Mouse (Mus musculus) right cerebral cortex, postnatal 4 days (tissue): ENCODE results near the gene Hadh.

Experiments used
- DNase-seq: peaks from one replicate; pipeline ENCODE4 v3.0.0-alpha.2; 2022

Hadh gene

GRCm38 (mm10) chr3:131270381-131270780 lies 1.5 kb downstream of the Hadh start:
- DNase-seq, result no peak

GRCm38 (mm10) chr3:131266366-131267050 lies 5.4 kb downstream of the Hadh start:
- no peak for DNase-seq

- no peak for DNase-seq
Measured at GRCm38 (mm10) chr3:131265516-131265915, 6.4 kb downstream of the Hadh start.

GRCm38 (mm10) chr3:131263766-131264486 lies 8.0 kb downstream of the Hadh start:
- no peak for DNase-seq

- DNase-seq, result no peak
Measured at GRCm38 (mm10) chr3:131260418-131260817, 11.5 kb downstream of the Hadh start.

GRCm38 (mm10) chr3:131259392-131259965 lies 12.4 kb downstream of the Hadh start:
- no peak for DNase-seq

GRCm38 (mm10) chr3:131258921-131259320 lies 13.0 kb downstream of the Hadh start:
- DNase-seq, result no peak

GRCm38 (mm10) chr3:131255399-131255981 lies 16.4 kb downstream of the Hadh start:
- no peak for DNase-seq

- no peak for DNase-seq
Measured at GRCm38 (mm10) chr3:131254991-131255390, 16.9 kb downstream of the Hadh start.

- DNase-seq, result no peak
Measured at GRCm38 (mm10) chr3:131251601-131252000, 20.3 kb downstream of the Hadh start.

GRCm38 (mm10) chr3:131250978-131251377 lies 20.9 kb downstream of the Hadh start:
- no peak for DNase-seq

- no peak for DNase-seq
Measured at GRCm38 (mm10) chr3:131250283-131250682, 21.6 kb downstream of the Hadh start.

- DNase-seq, result no peak
Measured at GRCm38 (mm10) chr3:131248444-131248843, 23.5 kb downstream of the Hadh start.

GRCm38 (mm10) chr3:131247851-131248250 lies 24.1 kb downstream of the Hadh start:
- DNase-seq, result no peak

GRCm38 (mm10) chr3:131247447-131247846 lies 24.5 kb downstream of the Hadh start:
- no peak for DNase-seq

- DNase-seq, result no peak
Measured at GRCm38 (mm10) chr3:131246579-131247046, 25.3 kb downstream of the Hadh start.

GRCm38 (mm10) chr3:131245766-131246578 lies 25.9 kb downstream of the Hadh start:
- DNase-seq, result peak; percentile 66

- DNase-seq, result peak; percentile 92
Measured at GRCm38 (mm10) chr3:131237785-131238633, 33.9 kb downstream of the Hadh start.

GRCm38 (mm10) chr3:131237061-131237460 lies 34.8 kb downstream of the Hadh start:
- DNase-seq, result no peak

GRCm38 (mm10) chr3:131228083-131228482 lies 43.8 kb downstream of the Hadh start:
- no peak for DNase-seq

GRCm38 (mm10) chr3:131218636-131219390 lies 53.1 kb downstream of the Hadh start:
- DNase-seq, result no peak
